Mouse (Mus musculus) adipocyte (in vitro differentiated cells): ENCODE data around the gene Tbc1d12.

Experiments
- DNase-seq: peaks from one replicate; pipeline ENCODE4 v3.0.0-alpha.2; 2016; ENCODE audit warnings: low spot score

Gene Tbc1d12

DNA sequence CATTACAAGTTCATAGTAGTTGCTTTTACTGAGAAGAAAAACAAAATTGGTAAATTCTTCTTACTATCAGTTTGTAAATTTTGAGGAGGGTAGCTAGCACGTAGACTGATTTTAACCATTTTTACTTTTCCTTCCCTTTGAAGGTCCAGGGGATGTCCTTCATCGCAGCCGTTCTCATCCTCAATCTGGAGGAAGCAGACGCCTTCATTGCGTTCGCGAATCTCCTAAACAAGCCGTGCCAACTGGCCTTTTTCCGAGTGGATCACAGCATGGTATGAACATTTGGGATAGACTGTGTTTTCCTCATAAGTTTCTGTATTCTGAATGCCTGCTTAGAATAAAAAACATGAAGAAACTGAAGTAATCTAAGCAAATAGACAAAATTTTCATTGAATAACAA, 77.4 kb downstream of the Tbc1d12 start:
- DNase-seq = no peak

DNA sequence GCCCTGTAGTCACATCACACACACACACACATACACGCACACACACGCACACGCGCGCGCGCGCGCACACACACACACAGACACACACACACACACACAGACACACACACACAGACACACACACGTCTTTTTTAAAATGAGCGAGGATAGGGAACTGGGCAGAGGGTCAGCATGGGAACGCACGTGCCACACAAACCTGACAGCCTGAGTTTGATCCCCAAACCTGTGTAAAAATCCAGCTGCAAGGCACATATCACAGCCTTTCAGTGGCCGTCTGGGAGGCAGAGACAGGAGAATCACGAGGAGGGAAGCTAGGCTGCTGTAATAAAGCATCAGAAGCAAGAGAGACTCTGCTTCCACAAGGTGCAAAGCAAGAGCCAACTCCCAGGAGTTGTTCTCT, 78.5 kb downstream of the Tbc1d12 start:
- DNase-seq = no peak

DNA sequence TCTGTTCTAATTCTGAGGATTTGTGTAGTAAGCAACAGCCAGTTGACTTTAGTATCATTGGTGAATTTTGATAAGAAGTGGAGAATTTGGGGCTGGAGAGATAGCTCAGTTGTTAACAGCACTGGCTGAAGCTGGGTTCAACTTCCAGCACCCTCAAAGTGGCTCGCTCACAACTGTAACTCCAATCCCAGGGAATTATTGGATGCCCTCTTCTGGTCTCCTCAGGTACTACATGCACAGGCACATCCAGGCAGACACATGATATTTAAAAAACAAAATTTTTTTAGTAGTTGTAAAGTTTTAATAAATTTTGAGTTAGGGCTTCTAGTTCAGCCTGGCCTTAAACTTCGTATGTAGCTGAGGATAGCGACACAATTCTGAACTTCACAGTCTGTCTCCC, 79.3 kb downstream of the Tbc1d12 start:
- DNase-seq = peak; percentile 52

DNA sequence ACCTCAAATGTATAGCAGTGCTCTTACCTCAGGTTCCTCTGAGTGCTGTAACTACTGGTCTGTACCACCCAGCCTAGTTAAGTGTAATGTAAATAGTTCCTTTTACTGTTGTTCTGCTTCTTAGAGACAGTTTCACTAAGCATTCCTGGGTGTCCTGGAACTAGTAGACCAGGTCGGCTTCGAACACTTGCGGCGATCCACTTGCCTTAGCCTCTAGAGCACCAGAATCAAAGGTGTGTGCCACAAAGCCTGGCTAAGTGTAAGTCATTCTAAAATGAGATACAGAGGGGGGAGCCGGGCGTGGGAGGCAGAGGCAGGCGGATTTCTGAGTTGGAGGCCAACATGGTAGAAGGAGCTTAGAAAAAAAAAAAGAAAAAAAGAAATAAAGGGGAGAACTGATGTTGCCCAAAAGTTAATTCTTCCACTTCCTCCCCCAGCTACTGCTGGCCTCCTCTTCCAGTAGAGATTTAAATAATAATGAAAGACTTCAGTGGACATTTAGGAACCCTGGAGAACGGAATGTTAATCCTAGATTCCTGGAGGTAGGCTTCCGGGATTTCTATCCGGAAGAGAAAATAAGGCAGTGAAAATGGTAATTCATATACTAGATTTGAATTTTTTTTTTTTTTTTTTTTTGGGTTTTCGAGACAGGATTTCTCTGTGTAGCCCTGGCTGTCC, 92.2 kb downstream of the Tbc1d12 start:
- no peak for DNase-seq

DNA sequence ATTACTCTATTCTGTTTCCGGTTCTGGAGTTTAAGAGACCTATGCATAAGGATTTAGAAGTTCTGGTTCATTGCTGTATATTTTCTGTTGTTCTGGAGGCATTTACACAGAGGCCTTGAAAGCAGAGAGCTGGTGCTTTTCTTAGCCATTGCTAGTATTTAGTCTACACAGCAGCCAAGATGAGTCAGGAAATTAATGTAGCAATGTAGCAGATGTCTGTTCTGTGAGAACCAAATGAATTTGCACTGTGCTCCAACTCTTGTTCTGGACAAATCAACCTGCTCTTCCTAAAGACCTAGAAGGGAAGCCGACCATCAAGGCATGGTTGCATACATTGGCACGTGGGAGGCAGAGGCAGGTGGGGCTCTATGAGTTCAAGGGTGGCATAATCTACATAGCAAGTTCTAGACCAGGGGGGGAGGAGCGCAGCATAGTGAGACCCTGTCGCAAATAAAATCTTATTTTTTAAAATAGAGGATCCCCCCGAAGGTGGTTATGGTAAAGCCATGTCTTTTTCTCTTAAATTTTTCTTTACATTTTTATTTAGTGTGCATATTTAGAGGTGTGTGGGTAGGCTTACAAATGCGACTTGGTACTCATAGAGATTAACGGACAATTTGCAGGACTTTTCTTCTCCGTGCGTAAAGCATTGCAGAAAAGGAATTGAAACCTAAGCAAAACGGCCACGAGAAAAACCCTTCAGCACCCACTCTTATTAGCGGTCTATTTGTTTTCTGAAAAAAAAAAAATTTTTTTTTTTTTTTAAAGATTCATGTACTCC, 93.3 kb downstream of the Tbc1d12 start:
- no peak for DNase-seq

DNA sequence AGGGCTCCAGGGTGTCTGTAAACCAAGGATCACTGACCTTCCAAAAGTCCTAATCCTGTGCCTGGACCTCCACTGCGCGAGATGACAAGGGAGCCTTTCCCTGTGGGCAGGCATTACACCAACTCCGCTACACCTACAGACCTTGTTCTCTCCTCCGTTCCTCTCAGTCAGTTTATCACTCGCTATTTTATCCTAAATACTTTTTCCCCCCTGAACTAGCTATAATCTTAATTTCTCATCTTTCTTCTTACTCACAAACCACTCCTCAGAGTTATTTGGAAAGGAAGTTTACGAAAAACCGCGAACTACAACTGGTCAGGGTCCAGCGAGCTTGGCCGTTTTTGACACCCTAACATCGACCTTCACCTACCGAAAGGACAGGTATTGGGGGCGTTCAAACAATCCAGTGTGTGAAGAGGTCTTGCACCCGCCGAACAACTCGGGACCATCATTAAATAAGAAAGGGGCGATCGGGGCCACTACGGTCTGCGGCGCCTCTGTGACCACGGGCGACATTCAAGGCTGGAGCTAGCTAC, 93.9 kb downstream of the Tbc1d12 start:
- DNase-seq = no peak

DNA sequence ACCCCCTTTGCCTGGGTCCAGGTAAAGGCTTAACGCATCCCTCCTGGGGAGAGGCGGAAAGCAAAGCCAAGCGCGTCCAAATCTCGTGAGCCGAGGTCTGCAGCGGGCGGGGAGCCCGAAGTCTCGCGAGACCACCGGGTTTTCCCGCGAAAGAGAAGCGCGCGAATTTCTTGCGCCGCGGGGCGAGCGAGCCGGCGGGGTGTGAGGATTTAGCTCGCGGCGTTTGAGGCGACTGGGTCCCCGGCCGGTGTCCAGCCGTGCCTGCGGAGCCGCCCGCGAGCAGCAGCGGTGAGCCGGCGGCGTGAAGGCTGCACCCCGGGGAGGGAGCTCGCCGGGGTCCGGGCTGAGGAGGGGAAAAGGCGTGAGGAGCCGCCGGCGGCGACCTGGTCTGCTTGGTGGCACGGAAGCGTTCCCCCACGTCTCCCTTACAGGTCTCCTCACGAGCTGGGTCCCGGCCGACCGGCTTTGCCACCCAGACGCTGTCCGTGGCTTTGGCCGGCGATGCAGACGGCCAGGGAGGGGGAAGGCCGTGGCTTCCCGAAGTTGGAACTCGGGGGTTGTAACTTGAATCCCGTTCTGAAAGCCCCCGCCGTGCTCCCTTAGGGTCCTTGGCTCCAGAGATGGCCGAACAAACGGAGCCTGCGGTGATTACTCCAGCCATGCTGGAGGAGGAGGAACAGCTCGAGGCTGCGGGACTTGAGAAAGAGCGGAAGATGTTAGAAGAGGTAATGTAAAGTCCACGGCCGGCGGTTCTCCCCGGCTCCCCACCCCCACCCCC, 94.6 kb downstream of the Tbc1d12 start, which contains the start of gene Hells:
TSS of gene Hells (plus strand) at position 128 of the 778 bp plus-strand sequence.
- peak; percentile 90 for DNase-seq

DNA sequence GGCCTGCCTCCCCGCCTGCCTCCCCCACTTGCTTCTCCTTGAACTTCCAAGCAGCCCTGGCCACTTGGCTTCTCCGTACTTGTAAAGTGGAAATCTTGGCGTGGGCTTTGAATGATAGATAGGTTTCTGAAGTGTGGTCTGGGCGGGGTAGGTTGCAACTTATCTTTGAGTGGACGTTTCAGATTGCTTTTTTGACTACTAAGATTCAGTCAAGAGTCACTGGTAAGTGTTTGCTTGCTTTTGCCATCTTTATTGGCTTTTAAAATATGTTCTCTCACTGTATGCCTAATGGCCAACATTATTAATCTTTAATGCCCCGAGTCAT, 95.1 kb downstream of the Tbc1d12 start:
- DNase-seq = no peak

DNA sequence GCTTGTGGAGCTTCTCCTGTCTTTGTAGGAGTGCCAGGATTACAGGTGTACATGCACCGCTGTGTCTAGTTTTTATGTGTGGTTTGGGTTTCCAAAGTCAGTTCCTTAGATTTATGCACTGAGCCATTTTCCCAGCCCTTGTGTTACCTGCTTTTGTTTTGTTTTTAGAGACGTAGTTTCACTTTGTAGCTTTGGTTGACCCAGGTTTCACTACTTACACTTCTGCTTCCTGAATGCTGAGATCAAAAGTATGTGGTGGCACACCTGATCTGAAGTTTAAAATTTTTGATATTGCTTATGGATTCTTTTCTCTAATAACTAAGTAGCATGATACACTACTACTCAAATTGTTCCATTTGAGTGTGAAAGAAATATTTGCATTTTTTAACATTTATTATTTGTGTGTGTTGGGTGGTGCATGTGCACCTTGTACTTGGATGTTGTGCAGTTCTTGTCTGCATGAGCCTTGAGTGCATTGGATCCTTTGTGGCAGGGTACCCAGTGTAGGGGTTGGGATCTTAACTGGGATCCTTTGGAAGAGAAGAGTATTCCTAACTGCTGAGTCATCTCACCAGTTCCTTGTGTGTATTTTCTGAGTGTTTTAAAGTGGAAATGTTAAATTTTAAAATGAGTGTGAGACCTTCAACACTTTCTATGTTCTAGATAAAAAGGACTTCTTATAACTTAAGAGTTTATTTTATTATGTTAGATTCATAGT, 108.4 kb downstream of the Tbc1d12 start:
- no peak for DNase-seq
